Mouse (Mus musculus): ENCODE measurements around the gene Irf2bp2. TPM values are rescaled to one million over a fixed set of nuclear protein-coding genes. Genes with fewer than 3 reads are reported as not detected.

Gene Irf2bp2
- polyA plus RNA-seq, 1 experiment from 2014 or later, result 9.3 TPM

- Histone ChIP-seq H3K4me3 (ENCODE audit: low read depth, low read length) (no peak overlapping the region), H3K36me3 (ENCODE audit: insufficient read depth) (no peaks in the 10 kb centered on the region), H3K9ac (no peak overlapping the region), H3K9me3 (ENCODE audit: low read depth, low read length) (no peaks in the 10 kb centered on the region), H3K4me2 (no peak overlapping the region), H3K27ac (ENCODE audit: low read depth) (no peak overlapping the region), H3K4me1 (ENCODE audit: insufficient read depth) (no peaks in the 10 kb centered on the region), H3K27me3 (ENCODE audit: insufficient read depth, low read length) (no peaks in the 10 kb centered on the region)
- DNase-seq, result no peak
- ATAC-seq (ENCODE audit: insufficient read depth), result no peak
- 75% methylated on average over 16 of the region's 16 CpGs for WGBS
- no peak for TF ChIP-seq CTCF (IDR thresholded peaks at IDR 0.05; ENCODE audit: low read depth)
These were observed 18.7 kb downstream of the Irf2bp2 start for GRCm38 (mm10) chr8:126574882-126575637.

GRCm38 (mm10) chr8:126573878-126574277 is 19.9 kb downstream of the Irf2bp2 start:
- Histone ChIP-seq H3K36me3 (ENCODE audit: insufficient read depth) (no peaks in the 10 kb centered on the region), H3K27me3 (ENCODE audit: insufficient read depth, low read length) (no peaks in the 10 kb centered on the region), H3K4me2 (no peak overlapping the region), H3K27ac (ENCODE audit: low read depth) (no peak overlapping the region), H3K9ac (no peak overlapping the region), H3K9me3 (ENCODE audit: low read depth, low read length) (no peaks in the 10 kb centered on the region), H3K4me3 (ENCODE audit: low read depth, low read length) (no peak overlapping the region), H3K4me1 (ENCODE audit: insufficient read depth) (no peaks in the 10 kb centered on the region)
- DNase-seq (no peak), ATAC-seq (ENCODE audit: insufficient read depth) (no peak)
- 83% methylated on average over 4 of the region's 4 CpGs for WGBS
- TF ChIP-seq CTCF (IDR thresholded peaks at IDR 0.05; ENCODE audit: low read depth), result no peak

- no peak for ATAC-seq (ENCODE audit: insufficient read depth)
- Histone ChIP-seq H3K4me3 (ENCODE audit: low read depth, low read length) (no peak overlapping the region), H3K36me3 (ENCODE audit: insufficient read depth) (no peaks in the 10 kb centered on the region), H3K27me3 (ENCODE audit: insufficient read depth, low read length) (no peaks in the 10 kb centered on the region), H3K4me1 (ENCODE audit: insufficient read depth) (no peaks in the 10 kb centered on the region), H3K27ac (ENCODE audit: low read depth) (no peak overlapping the region), H3K9ac (no peak overlapping the region), H3K9me3 (ENCODE audit: low read depth, low read length) (no peaks in the 10 kb centered on the region), H3K4me2 (no peak overlapping the region)
- TF ChIP-seq CTCF (IDR thresholded peaks at IDR 0.05; ENCODE audit: low read depth), result no peak
- DNase-seq, result no peak
- WGBS, result 84% methylated on average over 6 of the region's 6 CpGs
These were observed 20.6 kb downstream of the Irf2bp2 start for GRCm38 (mm10) chr8:126573079-126573694.

GRCm38 (mm10) chr8:126571065-126571660 is 22.6 kb downstream of the Irf2bp2 start:
- peaks cover 7% of the 10 kb centered on the region for H3K4me1 ChIP-seq (ENCODE audit: insufficient read depth)
- H3K9me3 ChIP-seq (ENCODE audit: low read depth, low read length), result no peaks in the 10 kb centered on the region
- peak; percentile 29; the same call in 1 of the 2 replicates for ATAC-seq (ENCODE audit: insufficient read depth)
- 0 out of 2 replicates have a peak overlapping the region, but pooled peaks have one; percentile 30 for H3K27ac ChIP-seq (ENCODE audit: low read depth)
- H3K27me3 ChIP-seq (ENCODE audit: insufficient read depth, low read length), result no peaks in the 10 kb centered on the region
- WGBS, result 78% methylated on average over 15 of the region's 15 CpGs
- H3K9ac ChIP-seq, result no peak overlapping the region
- H3K4me3 ChIP-seq (ENCODE audit: low read depth, low read length), result no peak overlapping the region
- no peaks in the 10 kb centered on the region for H3K36me3 ChIP-seq (ENCODE audit: insufficient read depth)
- TF ChIP-seq CTCF (IDR thresholded peaks at IDR 0.05; ENCODE audit: low read depth), result no peak
- no peak for DNase-seq
- no peak overlapping the region for H3K4me2 ChIP-seq

GRCm38 (mm10) chr8:126570521-126571040 is 23.2 kb downstream of the Irf2bp2 start:
- Histone ChIP-seq H3K36me3 (ENCODE audit: insufficient read depth) (no peaks in the 10 kb centered on the region), H3K27ac (ENCODE audit: low read depth) (peak overlapping the region; percentile 30; the same call in 1 of the 2 replicates), H3K27me3 (ENCODE audit: insufficient read depth, low read length) (no peaks in the 10 kb centered on the region), H3K4me3 (ENCODE audit: low read depth, low read length) (no peak overlapping the region), H3K4me1 (ENCODE audit: insufficient read depth) (peaks cover 8% of the 10 kb centered on the region), H3K9me3 (ENCODE audit: low read depth, low read length) (no peaks in the 10 kb centered on the region), H3K9ac (no peak overlapping the region), H3K4me2 (no peak overlapping the region)
- DNase-seq (no peak), ATAC-seq (ENCODE audit: insufficient read depth) (no peak)
- TF ChIP-seq CTCF (IDR thresholded peaks at IDR 0.05; ENCODE audit: low read depth), result no peak
- WGBS, result 68% methylated on average over 9 of the region's 9 CpGs

- WGBS, result 65% methylated on average over 3 of the region's 3 CpGs
- no peak overlapping the region for H3K4me3 ChIP-seq (ENCODE audit: low read depth, low read length)
These were observed 23.7 kb downstream of the Irf2bp2 start for GRCm38 (mm10) chr8:126570046-126570445.

GRCm38 (mm10) chr8:126569638-126570037 is 24.1 kb downstream of the Irf2bp2 start:
- Histone ChIP-seq H3K9ac (no peak overlapping the region), H3K4me1 (ENCODE audit: insufficient read depth) (peaks cover 8% of the 10 kb centered on the region), H3K36me3 (ENCODE audit: insufficient read depth) (no peaks in the 10 kb centered on the region), H3K27ac (ENCODE audit: low read depth) (no peak overlapping the region), H3K27me3 (ENCODE audit: insufficient read depth, low read length) (no peaks in the 10 kb centered on the region), H3K4me2 (no peak overlapping the region), H3K9me3 (ENCODE audit: low read depth, low read length) (no peaks in the 10 kb centered on the region), H3K4me3 (ENCODE audit: low read depth, low read length) (no peak overlapping the region)
- DNase-seq (no peak), ATAC-seq (ENCODE audit: insufficient read depth) (no peak)
- no peak for TF ChIP-seq CTCF (IDR thresholded peaks at IDR 0.05; ENCODE audit: low read depth)
- WGBS, result 89% methylated on average over 1 of the region's 1 CpGs

More at GRCm38 (mm10) chr8:126570046-126570445, 23.7 kb downstream of the Irf2bp2 start:
- DNase-seq, result no peak
- Histone ChIP-seq H3K9me3 (ENCODE audit: low read depth, low read length) (no peaks in the 10 kb centered on the region), H3K27ac (ENCODE audit: low read depth) (no peak overlapping the region), H3K27me3 (ENCODE audit: insufficient read depth, low read length) (no peaks in the 10 kb centered on the region), H3K4me2 (no peak overlapping the region), H3K36me3 (ENCODE audit: insufficient read depth) (no peaks in the 10 kb centered on the region), H3K9ac (no peak overlapping the region), H3K4me1 (ENCODE audit: insufficient read depth) (peaks cover 8% of the 10 kb centered on the region)
- no peak for ATAC-seq (ENCODE audit: insufficient read depth)
- TF ChIP-seq CTCF (IDR thresholded peaks at IDR 0.05; ENCODE audit: low read depth), result no peak
